Mouse (Mus musculus) embryonic stem cell, embryonic (primary cell): ENCODE results near the gene Gabpb2.
"Not testable (repeated sequence)": the region's sequence is repeated elsewhere in the genome, so short reads cannot be mapped to it uniquely, and the experiment has no call there.

Experiments
- CTCF ChIA-PET, 4 experiments: fragments of 300-600 bp in 2 of 4; fragments of 350-600 bp in 2 of 4; sonication (Branson Sonifier 250); formaldehyde crosslinking; loops; one replicate each; lab custom pipeline; 2022; ENCODE audit warnings: inconsistent platforms in 2 of 4; lab: Charles Lee
- POLR2A ChIA-PET, 4 experiments: fragments of 300-600 bp in 2 of 4; fragments of 350-600 bp in 2 of 4; sonication (Branson Sonifier 250); formaldehyde crosslinking; loops; one replicate each; lab custom pipeline; 2022; ENCODE audit warnings: antibody characterized with exemption in 4 of 4, inconsistent platforms in 1 of 4; lab: Charles Lee

The Gabpb2 gene

DNA sequence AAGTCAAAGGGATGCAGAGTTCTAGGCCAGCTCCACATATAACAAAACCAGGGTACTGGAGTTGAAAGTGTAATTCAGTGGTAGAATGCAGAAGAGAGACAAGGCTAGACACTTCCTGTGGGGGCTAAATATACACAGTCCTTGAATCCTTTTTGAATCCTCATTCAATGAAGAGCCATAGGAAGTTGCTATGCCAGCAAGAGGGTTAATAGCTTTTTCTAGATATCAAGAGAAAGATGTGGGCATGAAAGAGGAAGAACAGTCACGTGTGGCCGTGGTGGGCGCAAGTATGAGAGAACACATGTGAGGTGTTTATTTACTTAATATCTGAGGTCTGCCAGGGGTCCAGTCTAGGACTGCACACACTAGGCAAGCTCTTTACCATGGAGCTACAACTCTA lies 81.4 kb downstream of the Gabpb2 start:
- ChIA-PET CTCF (no interaction called here), POLR2A (interaction anchor here in 3 of 4 experiments (0.6 to 1.7 kb wide), 6 partner anchors 24 to 147 kb away, joined by 3 to 5 read pairs (median 4); partner anchors contain the start of gene Vps72 (in 1 of the 3))

DNA sequence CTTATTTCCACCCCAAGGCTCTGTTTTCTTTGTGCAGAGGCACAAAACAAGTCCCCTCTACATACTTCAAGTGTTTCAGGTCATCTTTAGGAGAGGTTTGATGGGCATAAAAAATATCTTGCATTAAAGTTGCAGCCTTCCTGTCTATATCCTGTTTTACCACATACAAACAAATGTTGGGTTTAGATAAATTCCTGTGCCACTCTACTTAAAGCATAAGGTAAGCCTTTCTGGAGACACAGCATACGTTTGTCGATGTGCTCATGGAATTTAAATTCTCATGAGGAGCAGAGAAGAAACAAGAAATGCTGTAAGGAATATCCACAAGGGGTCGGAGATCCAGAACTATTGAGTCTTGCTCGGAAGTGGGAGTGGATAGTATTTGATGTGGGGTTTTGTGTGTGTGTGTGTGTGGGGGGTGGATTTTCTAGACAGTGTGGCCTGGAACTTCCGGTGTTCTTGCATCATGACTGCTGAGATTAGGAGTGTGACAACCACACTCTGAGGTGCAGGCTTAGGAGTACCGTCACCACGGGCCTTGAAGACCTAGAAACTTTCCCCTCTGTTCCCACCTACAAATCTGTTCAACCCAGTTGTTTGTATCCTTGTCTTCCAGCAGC lies 82.2 kb downstream of the Gabpb2 start:
- POLR2A ChIA-PET, result interaction anchor here in 3 of 4 experiments (0.6 to 1.7 kb wide), 7 partner anchors 14 to 120 kb away, joined by 3 to 7 read pairs (median 3); partner anchors contain the start of genes Gabpb2 (in 1 of the 3) and Vps72 (in 1 of the 3)
- CTCF ChIA-PET, result interaction anchor here in 1 of 4 experiments (0.5 kb wide), 1 partner anchor 82 kb away, joined by 8 read pairs; no protein-coding TSS in a partner anchor

DNA sequence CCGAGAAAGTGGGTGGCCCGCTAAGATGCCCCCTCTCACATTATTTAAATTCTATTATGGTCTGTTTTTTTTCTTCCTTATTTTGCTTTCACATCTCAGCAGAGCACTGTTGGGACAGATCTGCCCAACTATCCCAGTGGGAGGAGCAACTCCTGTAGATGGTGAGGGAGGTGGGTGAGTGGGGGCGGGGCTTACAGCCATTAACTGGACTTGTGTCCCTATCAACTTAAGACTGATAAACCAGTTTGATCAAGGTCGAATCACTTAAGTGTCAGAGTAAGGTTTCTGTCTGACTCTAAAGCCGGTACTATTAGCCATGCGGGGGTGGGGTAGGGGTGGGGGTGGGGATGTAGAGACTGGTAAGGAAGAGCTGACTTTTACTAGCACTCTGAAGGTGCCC lies 82.7 kb downstream of the Gabpb2 start:
- CTCF ChIA-PET, result interaction anchor here in 1 of 4 experiments (0.5 kb wide), 1 partner anchor 81 kb away, joined by 8 read pairs; no protein-coding TSS in a partner anchor
- POLR2A ChIA-PET, result interaction anchor here in 2 of 4 experiments (0.7 to 1.7 kb wide), 5 partner anchors 15 to 119 kb away, joined by 3 to 7 read pairs (median 3); partner anchors contain the start of genes Gabpb2 (in 1 of the 2) and Vps72 (in 1 of the 2)

DNA sequence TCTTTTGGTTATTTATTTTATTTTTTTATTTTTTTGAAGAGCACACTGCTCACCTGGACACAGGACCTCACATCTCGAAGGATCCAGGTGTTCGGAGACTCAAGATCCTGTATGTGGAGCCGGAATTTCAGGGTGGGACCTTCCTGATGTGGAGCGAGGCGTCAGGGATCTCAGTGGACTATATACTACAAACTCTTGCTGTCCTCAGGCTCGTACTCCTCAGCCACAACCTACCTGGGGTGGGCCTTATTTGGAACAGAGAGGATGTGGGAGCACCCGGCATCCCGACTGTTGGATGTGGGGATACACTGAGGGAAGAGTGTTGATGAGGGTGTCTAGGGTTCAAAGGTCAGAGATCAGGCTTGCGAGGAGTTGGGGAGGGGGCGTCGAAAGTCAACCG lies 83.6 kb downstream of the Gabpb2 start:
- CTCF ChIA-PET, POLR2A ChIA-PET: not testable (repeated sequence)

DNA sequence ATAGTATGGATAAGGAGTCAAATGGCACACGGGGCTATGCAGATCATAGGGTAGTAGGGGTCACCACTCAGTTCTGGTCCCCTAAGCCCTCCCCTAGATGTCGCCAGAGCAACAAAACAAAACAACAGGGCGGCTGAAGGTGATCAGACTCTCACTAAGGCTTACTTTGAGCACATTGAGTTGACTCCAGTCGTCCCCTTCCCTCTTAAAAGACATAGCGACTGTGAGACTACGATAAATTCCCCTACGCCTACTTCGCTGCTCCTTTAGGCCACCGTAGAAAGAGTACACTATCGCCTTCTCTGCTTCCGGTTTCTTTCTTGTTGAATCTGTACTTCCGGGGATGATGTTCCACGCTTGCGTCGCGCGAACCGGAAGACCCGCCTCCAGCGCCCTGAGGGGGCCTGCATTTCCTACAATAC lies 84.0 kb downstream of the Gabpb2 start, which contains the start of the genes Scnm1 and Lysmd1:
Gene Scnm1 (minus strand): TSS at position 332 of the 422 bp plus-strand sequence.
Gene Lysmd1 (plus strand): TSS at position 409 of the 422 bp plus-strand sequence.
- ChIA-PET POLR2A (interaction anchor here in 1 of 4 experiments (1.4 kb wide), 1 partner anchor 118 kb away, joined by 3 read pairs; the partner anchor contains the start of gene Zfp687), CTCF (interaction anchor here in 2 of 4 experiments (1.1 to 1.7 kb wide), 2 partner anchors 9 kb away, joined by 3 to 7 read pairs; partner anchors contain the start of genes Tmod4 (in 1 of the 2) and Tnfaip8l2 (in 1 of the 2))

DNA sequence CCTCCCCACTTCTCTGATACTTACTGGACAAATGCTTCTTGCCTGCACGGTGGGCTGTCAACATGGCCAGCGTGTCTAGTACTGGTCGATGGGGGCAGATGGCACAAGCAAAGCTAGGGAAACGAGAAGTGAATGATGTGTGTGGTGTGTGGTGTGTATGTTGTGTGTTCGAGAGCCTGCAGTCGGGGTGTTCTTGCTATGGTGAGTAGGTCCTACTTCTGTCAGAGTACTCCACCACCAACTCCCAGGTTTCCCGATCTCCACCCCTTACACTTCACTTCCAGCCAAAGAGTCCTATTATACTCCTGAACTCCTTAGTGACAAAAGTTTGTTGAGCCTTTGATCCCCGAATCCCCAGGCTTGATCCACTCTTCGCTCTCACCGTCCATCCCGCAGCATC lies 84.5 kb downstream of the Gabpb2 start:
- ChIA-PET CTCF (interaction anchor here in 2 of 4 experiments (1.1 to 1.7 kb wide), 6 partner anchors 9 to 22 kb away, joined by 3 to 7 read pairs (median 3); partner anchors contain the start of genes Tmod4 (in 1 of the 2), Tnfaip8l2 (in 1 of the 2) and Vps72 (in 1 of the 2)), POLR2A (interaction anchor here in 2 of 4 experiments (0.9 to 1.8 kb wide), 7 partner anchors 9 to 117 kb away, joined by 3 to 4 read pairs (median 3); partner anchors contain the start of genes Tnfaip8l2 (in 1 of the 2) and Zfp687 (in 1 of the 2))

DNA sequence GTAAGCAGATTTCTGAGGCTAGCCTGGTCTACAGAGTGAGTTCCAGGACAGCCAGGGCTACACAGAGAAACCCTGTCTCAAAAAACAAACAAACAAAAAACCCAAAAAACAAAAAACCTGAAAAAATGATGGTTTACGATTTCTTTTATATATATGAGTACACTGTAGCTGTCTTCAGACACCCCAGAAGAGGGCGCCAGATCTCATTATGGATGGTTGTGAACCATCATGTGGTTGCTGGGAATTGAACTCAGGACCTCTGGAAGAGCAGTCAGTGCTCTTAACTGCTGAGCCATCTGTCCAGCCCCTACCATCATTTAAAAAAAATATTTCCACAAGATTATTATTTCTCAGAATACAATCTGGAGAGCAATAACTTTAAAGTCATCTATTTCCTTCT lies 85.3 kb downstream of the Gabpb2 start:
- CTCF ChIA-PET, result interaction anchor here in 3 of 4 experiments (0.6 to 1.7 kb wide), 8 partner anchors 8 to 318 kb away, joined by 3 to 7 read pairs (median 3); partner anchors contain the start of genes Tmod4 (in 1 of the 3), Tnfaip8l2 (in 1 of the 3) and Vps72 (in 1 of the 3)

More for the DNA sequence above, 85.3 kb downstream of the Gabpb2 start:
- POLR2A ChIA-PET, result interaction anchor here in 3 of 4 experiments (0.7 to 1.8 kb wide), 8 partner anchors 10 to 116 kb away, joined by 3 to 4 read pairs (median 3); partner anchors contain the start of genes Tnfaip8l2 (in 1 of the 3) and Zfp687 (in 1 of the 3)
